Mouse (Mus musculus) olfactory bulb, adult 2 months (tissue): ENCODE results near the gene Tmem50a.

ENCODE experiments used
- CTCF ChIP-seq: fragments of 200-500 bp; IDR thresholded peaks from 2 replicates; pipeline ENCODE4 v1.5.1; 2012; ENCODE audit warnings: low read depth, mild to moderate bottlenecking, low read length, moderate library complexity; ENCODE audit not compliant: insufficient read depth
- POLR2A ChIP-seq: fragments of 200-500 bp; IDR thresholded peaks from 2 replicates; pipeline ENCODE4 v1.6.1; 2012; ENCODE audit warnings: mild to moderate bottlenecking, low read depth, low read length, moderate library complexity; ENCODE audit not compliant: insufficient read depth

DNA sequence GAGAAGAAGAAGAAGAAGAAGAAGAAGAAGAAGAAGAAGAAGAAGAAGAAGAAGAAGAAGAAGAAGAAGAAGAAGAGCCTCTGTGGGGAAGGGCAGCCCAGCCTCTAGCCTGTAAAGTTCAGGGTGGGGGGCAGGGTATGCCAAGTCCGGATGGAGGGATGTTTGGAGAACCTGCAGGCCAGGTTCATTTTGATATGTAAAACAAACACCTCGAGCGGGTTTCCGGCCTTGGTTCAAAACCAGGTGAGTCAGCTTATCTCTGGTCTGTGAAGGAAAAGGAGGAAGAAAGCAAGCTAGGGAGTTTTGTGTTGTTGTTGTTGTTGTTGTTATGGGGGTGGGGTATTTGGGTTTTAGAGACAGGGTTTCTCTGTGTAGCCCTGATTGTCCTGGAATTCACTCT is 43.3 kb downstream of the Tmem50a start:
- TF ChIP-seq POLR2A (no peak), CTCF (no peak)
